Mouse (Mus musculus) midbrain, embryonic 11.5 days (tissue): ENCODE results near the gene Gm9376. TPM values are rescaled to one million over a fixed set of nuclear protein-coding genes. Genes with fewer than 3 reads are reported as not detected.

Source experiments
- ATAC-seq: fragments of 200-750 bp; cut with Nextera tagmentation; 2 replicates; pipeline ENCODE4 v1.8.0; 2017; ENCODE audit warnings: moderate TSS enrichment, moderate library complexity; ENCODE audit not compliant: low FRiP score
- DNase-seq: peaks from one replicate; pipeline ENCODE4 v3.0.0; 2015; ENCODE audit warnings: low spot score; ENCODE audit errors: missing footprints
- H3K27ac ChIP-seq: fragments of 300-500 bp; sonication (generic); 2 replicates; pipeline ENCODE4 v1.5.1; 2014; ENCODE audit warnings: low read depth, low read length
- H3K27me3 ChIP-seq: fragments of 300-500 bp; sonication (generic); 2 replicates; pipeline ENCODE4 v1.6.1; 2014; ENCODE audit warnings: mild to moderate bottlenecking, low read length, moderate library complexity, mixed read lengths; ENCODE audit not compliant: control insufficient read depth, insufficient read depth
- H3K36me3 ChIP-seq: fragments of 300-500 bp; sonication (generic); 2 replicates; pipeline ENCODE4 v1.6.1; 2014; ENCODE audit warnings: mild to moderate bottlenecking, low read length, moderate library complexity, mixed read lengths; ENCODE audit not compliant: control insufficient read depth, insufficient read depth
- H3K4me1 ChIP-seq: fragments of 300-500 bp; sonication (generic); 2 replicates; pipeline ENCODE4 v1.6.1; 2014; ENCODE audit warnings: low read length; ENCODE audit not compliant: control insufficient read depth, insufficient read depth
- H3K4me2 ChIP-seq: fragments of 300-500 bp; sonication (generic); 2 replicates; pipeline ENCODE4 v1.6.1; 2014; ENCODE audit warnings: mild to moderate bottlenecking, moderate library complexity
- H3K4me3 ChIP-seq: fragments of 300-500 bp; sonication (generic); 2 replicates; pipeline ENCODE4 v1.5.1; 2014; ENCODE audit warnings: low read depth, low read length
- H3K9ac ChIP-seq: fragments of 300-500 bp; sonication (generic); 2 replicates; pipeline ENCODE4 v1.6.1; 2014; ENCODE audit warnings: low read length
- H3K9me3 ChIP-seq: fragments of 300-500 bp; sonication (generic); 2 replicates; pipeline ENCODE4 v1.6.1; 2016; ENCODE audit warnings: low read length; ENCODE audit not compliant: control insufficient read depth
- WGBS: fragments of 180-500 bp; shearing (Covaris S2); extraction: QIAGEN DNeasy Blood & Tissue Kit; methylation state at CpG from one replicate; pipeline ENCODE4 v1.1.7; 2014; 5-methylcytosine and 5-hydroxymethylcytosine counted together
- microRNA-seq: library from miRNA; unstranded; fragments of <30 nt; microRNA quantifications from one replicate; pipeline ENCODE4, GENCODE M21; 2017
- polyA plus RNA-seq: library from polyadenylated mRNA; unstranded; fragments of >200 nt; fragmentation: Nextera tagmentation; extraction: Ambion mirVana; gene quantifications from 2 replicates; pipeline ENCODE4 v1.2.1, GENCODE M21; 2014

The Gm9376 gene
- polyA plus RNA-seq, 1 experiment from 2014 or later, result not detected

- DNase-seq (peak; percentile 41), ATAC-seq (no peak)
- no peaks in the 10 kb centered on the region for H3K36me3 ChIP-seq
- H3K4me2 ChIP-seq, result no peak overlapping the region
- no peak overlapping the region for H3K9ac ChIP-seq
- H3K4me3 ChIP-seq, result no peak overlapping the region
- H3K4me1 ChIP-seq, result no peaks in the 10 kb centered on the region
- H3K9me3 ChIP-seq, result no peaks in the 10 kb centered on the region
- no peak overlapping the region for H3K27ac ChIP-seq
- 85% methylated on average over 9 of the region's 9 CpGs for WGBS
- no peaks in the 10 kb centered on the region for H3K27me3 ChIP-seq
Measured at GRCm38 (mm10) chr14:118305951-118306350, 39.2 kb downstream of the Gm9376 start.

DNA sequence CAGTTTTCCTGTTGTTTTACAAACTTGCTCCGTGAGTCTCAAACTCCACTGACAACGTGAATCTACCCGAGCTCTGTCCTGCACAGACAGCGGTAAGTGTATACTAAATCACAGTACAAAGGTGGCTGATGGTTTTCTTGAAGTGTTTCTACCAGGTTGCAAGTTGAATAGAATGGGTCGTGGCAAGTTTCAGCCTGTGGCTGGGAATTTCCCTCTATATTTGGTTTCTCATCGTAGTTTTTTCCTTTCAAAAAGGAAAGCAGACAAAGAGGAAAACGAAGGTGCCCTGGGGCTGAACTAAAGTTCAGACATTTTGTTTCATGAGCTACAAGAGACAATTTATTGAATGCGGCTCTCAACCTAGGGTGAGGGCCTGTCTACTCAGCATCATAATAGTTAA, 40.3 kb downstream of the Gm9376 start:
- no peak overlapping the region for H3K4me3 ChIP-seq
- H3K9ac ChIP-seq, result no peak overlapping the region
- H3K4me1 ChIP-seq, result no peaks in the 10 kb centered on the region
- 90% methylated on average over 8 of the region's 8 CpGs for WGBS
- no peaks in the 10 kb centered on the region for H3K9me3 ChIP-seq
- no peaks in the 10 kb centered on the region for H3K36me3 ChIP-seq
- ATAC-seq (no peak), DNase-seq (no peak)
- H3K27ac ChIP-seq, result no peak overlapping the region
- no peaks in the 10 kb centered on the region for H3K27me3 ChIP-seq
- H3K4me2 ChIP-seq, result no peak overlapping the region

DNA sequence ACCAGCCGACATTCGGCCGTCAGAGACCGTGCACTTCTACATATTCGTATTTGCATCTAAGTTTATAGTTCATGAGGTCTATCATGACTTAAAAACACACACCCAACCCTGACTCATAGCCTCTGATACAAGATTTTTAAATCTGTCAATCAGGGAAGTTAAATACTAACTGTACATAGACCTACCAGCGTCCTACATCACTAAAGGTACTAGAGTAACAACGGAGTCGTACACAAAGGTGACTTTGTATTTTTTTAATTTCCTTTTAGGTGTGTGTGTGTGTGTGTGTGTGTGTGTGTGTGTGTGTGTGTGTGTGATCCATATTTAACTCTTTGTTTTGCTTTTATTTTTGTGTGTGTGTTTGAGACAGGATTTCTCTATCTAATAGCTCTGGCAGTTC, 44.9 kb downstream of the Gm9376 start:
- Histone ChIP-seq H3K9me3 (no peaks in the 10 kb centered on the region), H3K4me2 (no peak overlapping the region), H3K27ac (no peak overlapping the region), H3K36me3 (no peaks in the 10 kb centered on the region), H3K27me3 (no peaks in the 10 kb centered on the region), H3K9ac (no peak overlapping the region), H3K4me3 (no peak overlapping the region), H3K4me1 (no peaks in the 10 kb centered on the region)
- DNase-seq (peak; percentile 72), ATAC-seq (no peak)
- WGBS, result 94% methylated on average over 8 of the region's 8 CpGs

GRCm38 (mm10) chr14:118312664-118313063, 45.9 kb downstream of the Gm9376 start:
- H3K4me3 ChIP-seq, result no peak overlapping the region
- no peak overlapping the region for H3K27ac ChIP-seq
- no peaks in the 10 kb centered on the region for H3K27me3 ChIP-seq
- H3K9me3 ChIP-seq, result no peaks in the 10 kb centered on the region
- no peaks in the 10 kb centered on the region for H3K4me1 ChIP-seq
- H3K36me3 ChIP-seq, result no peaks in the 10 kb centered on the region
- DNase-seq (peak; percentile 77), ATAC-seq (no peak)
- WGBS, result 92% methylated on average over 10 of the region's 10 CpGs
- H3K9ac ChIP-seq, result no peak overlapping the region
- H3K4me2 ChIP-seq, result no peak overlapping the region

- Histone ChIP-seq H3K27me3 (peaks cover 4% of the 10 kb centered on the region; the same call in 1 of the 2 replicates), H3K27ac (no peak overlapping the region), H3K4me1 (no peaks in the 10 kb centered on the region), H3K9ac (no peak overlapping the region), H3K4me3 (no peak overlapping the region), H3K36me3 (no peaks in the 10 kb centered on the region), H3K4me2 (no peak overlapping the region), H3K9me3 (no peaks in the 10 kb centered on the region)
- no peak for ATAC-seq
- peak; percentile 65 for DNase-seq
- WGBS, result 90% methylated on average over 3 of the region's 3 CpGs
Measured at GRCm38 (mm10) chr14:118313931-118314330, 47.2 kb downstream of the Gm9376 start.

DNA sequence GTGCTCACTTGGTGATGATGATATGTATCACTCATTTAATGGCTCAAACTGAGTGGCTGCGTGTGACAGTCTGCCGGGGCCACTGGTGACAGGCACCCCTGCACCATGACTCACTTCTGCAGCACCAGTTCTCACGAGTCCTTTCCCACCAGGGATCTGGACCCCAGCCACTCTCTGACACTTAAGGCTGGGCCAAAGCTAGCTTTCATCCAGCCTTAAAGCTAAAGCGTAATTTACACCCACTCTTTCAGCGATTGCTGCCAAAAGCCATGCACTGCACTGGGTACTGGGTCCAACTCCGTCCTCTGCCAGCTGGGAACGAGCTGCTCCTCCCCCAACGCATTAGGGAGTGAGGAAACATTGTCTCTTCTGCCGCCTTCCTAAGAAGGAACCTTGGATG, 50.5 kb downstream of the Gm9376 start:
- DNase-seq (peak; percentile 35), ATAC-seq (no peak)
- Histone ChIP-seq H3K4me1 (peaks cover 8% of the 10 kb centered on the region), H3K27me3 (peaks cover 10% of the 10 kb centered on the region; the same call in 1 of the 2 replicates), H3K4me2 (no peak overlapping the region), H3K9ac (no peak overlapping the region), H3K27ac (no peak overlapping the region), H3K9me3 (no peaks in the 10 kb centered on the region), H3K36me3 (no peaks in the 10 kb centered on the region), H3K4me3 (no peak overlapping the region)
- 77% methylated on average over 9 of the region's 9 CpGs for WGBS

Small RNA genes within 50 kb of the gene (microRNA-seq; reads per million reads assigned to microRNA genes)
- not detected for gene Mir6241

Other genes with a start within 250 kb of the Gm9376 start
- 2.1 and 2.5 TPM in 2 replicates for gene Dct, start 214.7 kb upstream of the Gm9376 start, polyA plus RNA-seq
- gene Tgds, start 134.2 kb upstream of the Gm9376 start, polyA plus RNA-seq, result 28.7 and 29.5 TPM in 2 replicates
- gene Gpr180, start 129.8 kb upstream of the Gm9376 start, polyA plus RNA-seq, result 29.5 and 32.3 TPM in 2 replicates
- 20.4 and 24.5 TPM in 2 replicates for gene Sox21, start 29.9 kb upstream of the Gm9376 start, polyA plus RNA-seq